In the genomic region with DNA sequence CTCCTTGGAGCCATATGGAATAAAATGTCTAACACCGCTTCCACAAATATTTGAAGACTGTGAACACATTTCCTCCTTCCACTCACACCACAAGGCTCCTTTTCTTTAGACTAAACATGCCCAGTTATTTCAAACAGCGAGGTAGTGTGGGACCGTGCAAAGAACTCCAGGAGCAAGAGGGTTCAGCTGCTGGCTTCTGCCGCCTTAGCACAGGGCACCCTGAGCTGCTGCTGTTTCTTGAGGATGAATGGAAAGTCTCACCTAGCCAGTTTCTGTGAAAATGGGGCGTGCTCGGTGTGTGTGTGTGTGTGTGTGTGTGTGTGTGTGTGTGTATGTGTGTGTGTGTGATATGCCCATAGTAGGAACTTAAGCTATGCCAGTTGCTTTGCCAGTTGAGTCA, we compare ENCODE assay signal across 10 mouse cellular contexts. TPM values are rescaled to one million over a fixed set of nuclear protein-coding genes. Genes with fewer than 3 reads are reported as not detected.
DNase-seq lines count a peak whose midpoint lies in the region; ATAC-seq lines count a peak whose summit lies in the region.
"Had no signal": no experiment of that assay in that cellular context is flagged by ENCODE, and none has a peak within 500 bp of the region (broad histone marks: within the 10 kb centered on the region; RNA-seq: fewer than 3 reads in every experiment).

No protein-coding gene starts in this region.

- no peak overlapping the region for H3K4me3 ChIP-seq in heart, embryonic 13.5 days
- H3K4me3 ChIP-seq in midbrain, embryonic 10.5 days = peak overlapping the region; percentile 70
- H3K4me3 ChIP-seq in midbrain, embryonic 15.5 days = no peak overlapping the region
- H3K4me3 ChIP-seq in hindbrain, embryonic 13.5 days = no peak overlapping the region
- H3K4me3 ChIP-seq in neural tube, embryonic 13.5 days = no peak overlapping the region

- intact Hi-C loops in heart, postnatal 14 days (cut with DNase I) = no loop called here

- 66% methylated on average over 6 of the region's 6 CpGs for WGBS in heart, embryonic 13.5 days
- 56% methylated on average over 6 of the region's 6 CpGs for WGBS in midbrain, embryonic 10.5 days
- WGBS in midbrain, embryonic 15.5 days = 58% methylated on average over 6 of the region's 6 CpGs
- WGBS in hindbrain, embryonic 13.5 days = 57% methylated on average over 6 of the region's 6 CpGs
- WGBS in neural tube, embryonic 13.5 days = 64% methylated on average over 6 of the region's 6 CpGs

- no peaks in the 10 kb centered on the region for H3K27me3 ChIP-seq in heart, embryonic 13.5 days (replicated peaks)
- no peaks in the 10 kb centered on the region for H3K27me3 ChIP-seq in midbrain, embryonic 10.5 days (ENCODE audit: low read depth, poor library complexity, severe bottlenecking)
- no peaks in the 10 kb centered on the region for H3K27me3 ChIP-seq in midbrain, embryonic 15.5 days (replicated peaks)
- H3K27me3 ChIP-seq in hindbrain, embryonic 13.5 days = no peaks in the 10 kb centered on the region
- no peaks in the 10 kb centered on the region for H3K27me3 ChIP-seq in neural tube, embryonic 13.5 days

- no peak for ATAC-seq in heart, embryonic 13.5 days (ENCODE audit: extremely low read depth, insufficient number of reproducible peaks, low FRiP score, low TSS enrichment)
- no peak for ATAC-seq in midbrain, embryonic 15.5 days (replicated peaks)
- no peak for ATAC-seq in hindbrain, embryonic 13.5 days (ENCODE audit: low FRiP score)
- ATAC-seq in neural tube, embryonic 13.5 days (ENCODE audit: low read depth) = no peak
- ATAC-seq in activated CD4-positive, CD25-positive, alpha-beta regulatory T cell, adult 4 months = no peak
- ATAC-seq: liver, embryonic 12.5 days had no signal

- H3K9ac ChIP-seq in heart, embryonic 13.5 days = 0 out of 2 replicates have a peak overlapping the region, but pooled peaks have one; percentile 79
- no peak overlapping the region for H3K9ac ChIP-seq in midbrain, embryonic 15.5 days
- H3K9ac ChIP-seq in hindbrain, embryonic 13.5 days = peak overlapping the region; percentile 31; the same call in 1 of the 2 replicates
- no peak overlapping the region for H3K9ac ChIP-seq in neural tube, embryonic 13.5 days
- H3K9ac ChIP-seq: liver, embryonic 12.5 days had no signal

- peaks cover 15% of the 10 kb centered on the region; the same call in 1 of the 2 replicates for H3K36me3 ChIP-seq in heart, embryonic 13.5 days
- peaks cover 30% of the 10 kb centered on the region for H3K36me3 ChIP-seq in midbrain, embryonic 10.5 days
- no peaks in the 10 kb centered on the region for H3K36me3 ChIP-seq in midbrain, embryonic 15.5 days (replicated peaks)
- H3K36me3 ChIP-seq in hindbrain, embryonic 13.5 days = no peaks in the 10 kb centered on the region
- no peaks in the 10 kb centered on the region for H3K36me3 ChIP-seq in neural tube, embryonic 13.5 days
- H3K36me3 ChIP-seq: liver, embryonic 12.5 days had no signal

- peaks cover 32% of the 10 kb centered on the region for H3K4me1 ChIP-seq in heart, embryonic 13.5 days
- H3K4me1 ChIP-seq in midbrain, embryonic 10.5 days = peaks cover 63% of the 10 kb centered on the region
- peaks cover 27% of the 10 kb centered on the region for H3K4me1 ChIP-seq in midbrain, embryonic 15.5 days
- H3K4me1 ChIP-seq in hindbrain, embryonic 13.5 days (replicated peaks) = peaks cover 43% of the 10 kb centered on the region
- peaks cover 37% of the 10 kb centered on the region for H3K4me1 ChIP-seq in neural tube, embryonic 13.5 days (replicated peaks)

- peak overlapping the region; percentile 85 for H3K27ac ChIP-seq in heart, embryonic 13.5 days (replicated peaks)
- peak overlapping the region; percentile 90 for H3K27ac ChIP-seq in midbrain, embryonic 10.5 days (replicated peaks)
- no peak overlapping the region; the same call in 1 of the 2 replicates for H3K27ac ChIP-seq in midbrain, embryonic 15.5 days
- peak overlapping the region; percentile 44; the same call in 1 of the 2 replicates for H3K27ac ChIP-seq in hindbrain, embryonic 13.5 days
- peak overlapping the region; percentile 89; the same call in 1 of the 2 replicates for H3K27ac ChIP-seq in neural tube, embryonic 13.5 days (replicated peaks)
- H3K27ac ChIP-seq: liver, embryonic 12.5 days had no signal

- peaks cover 50% of the 10 kb centered on the region for H3K9me3 ChIP-seq in heart, embryonic 13.5 days
- H3K9me3 ChIP-seq in midbrain, embryonic 10.5 days (replicated peaks) = peaks cover 52% of the 10 kb centered on the region
- no peaks in the 10 kb centered on the region for H3K9me3 ChIP-seq in midbrain, embryonic 15.5 days
- H3K9me3 ChIP-seq in hindbrain, embryonic 13.5 days = peaks cover 32% of the 10 kb centered on the region
- H3K9me3 ChIP-seq in neural tube, embryonic 13.5 days = peaks cover 34% of the 10 kb centered on the region

- no peak for DNase-seq in heart, postnatal 14 days
- no peak for DNase-seq in midbrain, embryonic 10.5 days (ENCODE audit: low spot score)
- no peak for DNase-seq in cerebellum, postnatal 14 days
- DNase-seq: right cerebral cortex, adult 18-20 months had no signal

- peak overlapping the region; percentile 79 for H3K4me2 ChIP-seq in heart, embryonic 13.5 days
- H3K4me2 ChIP-seq in midbrain, embryonic 15.5 days = no peak overlapping the region
- H3K4me2 ChIP-seq in hindbrain, embryonic 13.5 days = no peak overlapping the region
- peak overlapping the region; percentile 62; the same call in 1 of the 2 replicates for H3K4me2 ChIP-seq in neural tube, embryonic 13.5 days

RNA-seq across cellular contexts. Expression of a gene that starts 11.1 kb away (rescaled TPM):
- 2,537 and 2,584 TPM in 2 replicates for polyA plus RNA-seq in heart, embryonic 13.5 days (2015; fragmentation: Nextera tagmentation; extraction: Ambion mirVana)
- total RNA-seq in heart, postnatal 14 days (2021) = 10 to 100 TPM; 51.2 to 65.0 TPM
- polyA plus RNA-seq in midbrain, embryonic 10.5 days (2016; fragmentation: Nextera tagmentation; extraction: Ambion mirVana) = 1,366 and 1,939 TPM in 2 replicates
- polyA plus RNA-seq in midbrain, embryonic 15.5 days (2015; fragmentation: Nextera tagmentation; extraction: Ambion mirVana) = 344 and 374 TPM in 2 replicates
- polyA plus RNA-seq in hindbrain, embryonic 13.5 days (2015; fragmentation: Nextera tagmentation; extraction: Ambion mirVana) = 367 and 379 TPM in 2 replicates
- polyA plus RNA-seq in neural tube, embryonic 13.5 days (2015; fragmentation: Nextera tagmentation; extraction: Ambion mirVana) = 431 and 546 TPM in 2 replicates
- under 1 TPM; 0.37 to 0.85 TPM for polyA plus RNA-seq in activated CD4-positive, CD25-positive, alpha-beta regulatory T cell, adult 4 months (2017; shearing (Covaris generic))

RNA-seq across cellular contexts. Expression of a gene that starts 40.9 kb away (rescaled TPM):
- 11.0 and 12.2 TPM in 2 replicates for polyA plus RNA-seq in heart, embryonic 13.5 days (2015; fragmentation: Nextera tagmentation; extraction: Ambion mirVana)
- 1 to 10 TPM; 2.9 to 3.1 TPM for total RNA-seq in heart, postnatal 14 days (2021)
- polyA plus RNA-seq in midbrain, embryonic 10.5 days (2016; fragmentation: Nextera tagmentation; extraction: Ambion mirVana) = 19.8 and 24.0 TPM in 2 replicates
- 13.6 and 14.0 TPM in 2 replicates for polyA plus RNA-seq in midbrain, embryonic 15.5 days (2015; fragmentation: Nextera tagmentation; extraction: Ambion mirVana)
- polyA plus RNA-seq in hindbrain, embryonic 13.5 days (2015; fragmentation: Nextera tagmentation; extraction: Ambion mirVana) = 13.3 and 14.2 TPM in 2 replicates
- polyA plus RNA-seq in neural tube, embryonic 13.5 days (2015; fragmentation: Nextera tagmentation; extraction: Ambion mirVana) = 12.2 and 17.4 TPM in 2 replicates
- polyA plus RNA-seq in activated CD4-positive, CD25-positive, alpha-beta regulatory T cell, adult 4 months (2017; shearing (Covaris generic)) = 1 to 10 TPM; 7.4 to 7.7 TPM

Comparison
In these comparisons a context has a peak if more than half of its experiments do, and no peak if none do; other contexts are left out.
1. H3K4me2 ChIP-seq: peak in heart, embryonic 13.5 days (single experiment) and neural tube, embryonic 13.5 days (single experiment); none in midbrain, embryonic 15.5 days (single experiment) and hindbrain, embryonic 13.5 days (single experiment).
2. H3K9ac ChIP-seq: peak in heart, embryonic 13.5 days (single experiment) and hindbrain, embryonic 13.5 days (single experiment); none in midbrain, embryonic 15.5 days (single experiment) and neural tube, embryonic 13.5 days (single experiment).
3. RNA of a gene that starts 11.1 kb away (polyA plus RNA-seq): 2,537 to 2,584 TPM in heart, embryonic 13.5 days, 1,366 to 1,939 TPM in midbrain, embryonic 10.5 days, 431 to 546 TPM in neural tube, embryonic 13.5 days, 367 to 379 TPM in hindbrain, embryonic 13.5 days and 344 to 374 TPM in midbrain, embryonic 15.5 days; 0.37 to 0.85 TPM in activated CD4-positive, CD25-positive, alpha-beta regulatory T cell, adult 4 months; every median in the first group is over 100 times any median in the second.